Mouse (Mus musculus) adrenal gland, adult 8-10 months (tissue): ENCODE measurements at regions not wholly inside any gene's neighbourhood (a gene's known extent, or its start where the extent isn't known, plus 50 kb on each side); places are given as distances from the start of the nearest gene placed in this dataset.

Source experiments
- DNase-seq: peaks from one replicate; pipeline ENCODE4 v3.0.0; 2022

DNA sequence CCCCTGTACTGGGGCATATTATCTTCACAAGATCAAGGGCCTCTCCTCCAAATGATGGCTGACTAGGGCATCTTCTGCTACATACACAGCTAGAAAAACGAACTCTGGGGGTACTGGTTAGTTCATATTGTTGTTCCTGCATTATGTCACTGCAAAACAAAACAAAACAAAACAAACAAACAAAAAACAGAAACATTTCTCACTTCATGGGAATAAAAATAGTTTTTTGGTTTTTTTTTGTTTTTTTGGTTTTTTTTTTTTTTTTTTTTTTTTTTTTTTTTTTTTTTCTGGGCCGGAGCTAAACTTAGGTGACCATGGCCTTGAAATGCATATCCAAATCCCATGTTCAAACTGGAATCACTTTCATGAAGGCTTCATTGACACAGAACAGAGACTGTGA lies 1184.4 kb downstream of the Efna5 start:
- DNase-seq = no peak

- no peak for DNase-seq
Measured at GRCm38 (mm10) chr17:61686325-61686724, 1194.8 kb downstream of the Efna5 start.

GRCm38 (mm10) chr17:61684524-61684923 lies 1196.6 kb downstream of the Efna5 start:
- DNase-seq = no peak

GRCm38 (mm10) chr17:61670651-61671050 lies 1210.5 kb downstream of the Efna5 start:
- DNase-seq = no peak

DNA sequence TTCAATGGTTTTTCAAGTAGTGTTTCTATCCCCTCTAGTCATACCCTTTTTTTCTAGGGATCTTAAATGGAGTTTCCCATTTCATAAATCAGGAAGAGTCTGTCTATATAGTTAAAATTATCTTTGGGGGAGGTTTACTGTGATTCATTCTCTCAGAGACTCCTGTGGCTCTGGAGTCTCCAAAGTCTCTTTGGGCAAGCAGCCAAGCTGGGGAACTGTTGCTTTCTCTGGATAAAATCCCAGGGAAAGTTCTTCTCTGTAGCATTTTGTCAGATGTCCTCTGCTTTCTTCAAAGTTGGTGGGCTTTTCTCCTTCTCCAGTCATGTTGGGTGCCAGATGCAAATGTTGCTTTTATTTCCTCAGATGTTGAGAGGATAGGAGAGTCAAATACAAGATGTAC lies 1213.7 kb downstream of the Efna5 start:
- no peak for DNase-seq

GRCm38 (mm10) chr17:61664926-61665325 lies 1216.2 kb downstream of the Efna5 start:
- DNase-seq = no peak

DNA sequence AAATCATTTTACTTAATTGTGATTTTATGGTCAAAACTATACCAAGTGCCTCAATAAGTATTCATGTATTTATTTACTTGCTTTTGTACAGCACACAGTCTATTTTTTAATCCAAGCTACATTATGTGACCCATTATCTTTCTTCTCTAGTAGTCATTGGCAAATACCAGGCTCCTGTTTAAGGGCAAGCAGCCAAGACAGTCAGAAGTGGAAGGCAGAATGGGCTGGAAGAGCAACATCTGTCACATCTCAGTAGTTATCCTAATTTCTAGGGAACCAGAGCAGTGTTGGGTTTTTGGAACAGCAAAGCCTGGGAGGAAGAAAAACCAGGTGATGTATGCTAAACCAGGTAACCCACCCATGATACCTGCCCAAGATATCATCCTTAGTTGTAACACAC lies 1233.5 kb downstream of the Efna5 start:
- no peak for DNase-seq

- no peak for DNase-seq
Measured at GRCm38 (mm10) chr17:61608286-61608685, 1272.8 kb downstream of the Efna5 start.

DNA sequence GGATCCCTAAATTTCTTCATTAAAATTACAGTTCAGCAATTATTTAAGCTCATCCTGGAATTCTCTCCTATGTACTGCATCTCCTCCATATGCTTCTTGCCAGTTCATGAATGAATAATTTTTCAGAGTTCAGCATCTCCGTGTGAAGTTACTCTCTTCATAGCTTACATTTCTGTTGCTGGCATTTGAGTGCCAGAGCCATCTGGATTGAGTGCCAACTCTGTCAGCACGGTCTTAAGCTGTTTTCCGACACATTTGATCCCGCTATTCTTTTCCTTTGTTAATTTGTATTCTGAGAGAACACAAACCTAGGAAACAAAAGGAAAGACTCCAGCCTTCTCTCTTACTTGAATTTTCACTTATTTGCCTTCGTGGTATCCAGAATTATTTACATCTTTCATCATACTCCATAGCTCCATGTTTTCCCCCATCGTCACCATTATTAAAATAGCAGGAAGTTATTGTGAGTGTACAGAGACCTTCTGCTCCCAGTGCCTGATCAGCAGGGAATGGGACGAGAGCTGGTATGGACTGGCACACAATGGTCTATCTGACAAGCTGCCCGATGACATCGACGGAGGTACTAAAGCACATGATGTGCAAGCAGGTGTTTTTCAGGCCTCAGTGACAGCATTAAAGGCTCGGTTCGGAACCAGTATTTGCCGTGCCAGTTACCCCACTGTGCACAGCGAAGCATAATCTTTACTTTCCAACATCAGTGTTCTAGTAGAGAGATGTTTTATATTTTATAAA lies 1274.2 kb downstream of the Efna5 start:
- no peak for DNase-seq

DNA sequence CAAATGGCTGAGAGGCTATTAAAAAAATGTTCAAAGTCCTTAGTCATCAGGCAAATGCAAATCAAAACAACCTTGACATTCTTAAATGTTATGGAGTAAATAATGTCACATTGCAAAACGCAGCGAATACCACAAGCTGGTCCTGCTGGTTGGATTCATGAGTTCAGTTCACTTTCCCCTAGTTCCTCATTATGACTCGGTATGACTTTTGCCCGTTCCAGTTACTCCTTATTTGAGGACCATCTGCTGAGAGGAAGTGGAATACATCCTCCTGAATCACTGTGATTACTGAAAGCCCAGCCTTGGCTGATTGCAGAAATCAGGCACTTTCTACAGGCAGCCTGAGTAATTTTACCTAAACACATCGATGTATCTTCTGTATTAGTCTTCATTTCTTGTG lies 1276.9 kb downstream of the Efna5 start:
- no peak for DNase-seq

DNA sequence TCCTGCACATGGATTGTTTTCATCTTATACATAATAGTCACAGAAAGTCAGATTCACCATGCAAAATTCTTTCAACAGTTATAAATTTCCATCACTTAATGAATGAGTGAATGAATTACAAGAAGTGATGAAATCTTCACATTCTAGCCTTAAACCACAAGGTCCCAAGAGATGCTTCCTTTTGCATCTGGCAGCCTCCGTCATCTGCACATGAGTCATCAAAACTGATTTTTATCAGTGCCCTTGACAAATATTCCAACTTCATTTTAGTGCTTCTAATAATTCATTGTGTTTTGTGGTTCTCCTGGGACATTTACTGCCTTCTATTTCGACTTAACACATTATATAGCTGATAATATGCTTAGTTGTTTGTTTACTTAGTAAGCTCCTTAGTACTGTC lies 1291.9 kb downstream of the Efna5 start:
- DNase-seq = peak; percentile 49

DNA sequence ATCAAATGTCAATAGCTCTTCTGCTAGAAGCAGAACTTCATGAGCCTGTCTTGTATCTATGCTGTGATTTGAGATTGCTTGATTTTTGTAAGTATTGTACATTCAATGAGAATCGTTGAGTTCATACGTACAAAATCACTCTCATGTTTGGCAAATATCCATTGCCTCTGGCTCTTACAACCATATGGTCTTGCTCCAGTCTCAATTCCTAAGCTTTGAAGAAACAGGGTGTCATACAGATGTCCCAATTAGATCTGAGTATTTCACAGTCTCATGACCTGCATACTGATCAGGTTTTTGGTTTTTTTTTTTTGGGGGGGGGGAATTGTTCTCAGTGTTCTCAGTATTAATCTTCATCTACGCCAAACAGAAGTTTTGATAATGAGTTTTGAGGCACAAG lies 1302.2 kb downstream of the Efna5 start:
- no peak for DNase-seq

DNA sequence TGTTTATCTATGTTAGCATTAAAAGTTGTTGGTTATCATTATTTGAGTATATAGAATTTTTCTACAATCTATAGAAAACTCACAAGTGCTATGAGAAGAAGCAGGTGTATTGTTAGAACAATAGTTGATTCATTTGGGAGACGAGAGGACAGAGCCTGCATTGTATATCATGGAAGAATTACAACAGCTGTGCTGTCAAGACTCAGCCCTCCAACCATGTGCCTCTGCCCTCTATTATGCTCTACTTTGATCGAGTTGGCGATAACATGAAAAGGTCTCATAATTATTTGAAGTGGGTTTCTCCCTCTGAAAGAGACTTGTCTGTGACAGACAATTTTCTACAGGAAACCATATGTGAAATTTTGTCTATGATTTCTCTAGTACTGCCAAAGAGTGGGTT lies 1310.2 kb downstream of the Efna5 start:
- DNase-seq = no peak
